Mouse (Mus musculus) liver, embryonic 14.5 days (tissue): ENCODE data around the gene 1190002N15Rik.

Experiments used
- CTCF ChIP-seq: IDR thresholded peaks from 2 replicates; pipeline ENCODE4 v1.5.1; 2016; ENCODE audit warnings: antibody characterized with exemption, low read depth, control low read depth
- EP300 ChIP-seq: IDR thresholded peaks from 2 replicates; pipeline ENCODE4 v1.6.1; 2016; ENCODE audit warnings: antibody characterized with exemption, low read depth

DNA sequence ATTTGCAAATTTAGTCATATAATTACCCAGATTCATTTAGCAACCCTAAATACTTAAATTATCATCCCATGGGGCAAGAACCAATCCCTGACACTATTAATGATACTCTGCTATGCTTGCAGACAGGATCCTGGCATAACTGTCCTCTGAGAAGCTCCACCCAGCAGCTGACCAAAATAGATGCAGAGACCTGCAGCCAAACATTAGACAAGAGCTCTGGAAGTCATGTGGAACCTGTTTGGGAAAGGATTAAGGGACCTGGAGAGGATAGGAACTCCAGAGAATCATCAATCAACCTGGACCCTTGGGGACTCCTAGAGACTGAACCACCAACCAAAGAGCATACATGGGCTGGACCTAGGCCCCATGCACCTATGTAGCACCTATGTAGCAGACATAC, 26.7 kb downstream of the 1190002N15Rik start:
- TF ChIP-seq CTCF (no peak), EP300 (no peak)
